Mouse (Mus musculus): ENCODE results near the gene Rnf152.
A peak's percentile ranks its signal among the peaks of the same experiment; 100 is the strongest.

The Rnf152 gene

GRCm38 (mm10) chr1:105311899-105312600, 44.5 kb downstream of the Rnf152 start:
- DNase-seq = peak; percentile 11

DNA sequence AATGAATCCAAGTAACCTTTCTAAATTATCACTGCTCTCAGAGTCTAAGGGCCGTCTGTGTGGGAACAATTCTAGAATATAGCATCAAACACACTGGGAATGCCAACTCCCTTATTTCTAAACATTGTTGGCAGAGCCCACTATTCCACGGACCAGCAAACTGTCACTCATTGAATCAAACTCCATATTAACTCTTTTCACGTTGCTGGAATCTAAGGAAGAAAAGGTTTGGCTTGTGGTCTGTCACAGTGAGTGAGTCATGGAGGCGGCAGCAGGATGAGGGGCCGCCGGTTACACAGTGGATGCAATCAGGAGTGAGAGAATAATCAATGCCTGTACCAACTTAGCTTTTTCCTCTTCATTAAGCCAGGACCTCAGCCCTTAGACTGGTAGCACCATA, 54.3 kb downstream of the Rnf152 start:
- DNase-seq = no peak

DNA sequence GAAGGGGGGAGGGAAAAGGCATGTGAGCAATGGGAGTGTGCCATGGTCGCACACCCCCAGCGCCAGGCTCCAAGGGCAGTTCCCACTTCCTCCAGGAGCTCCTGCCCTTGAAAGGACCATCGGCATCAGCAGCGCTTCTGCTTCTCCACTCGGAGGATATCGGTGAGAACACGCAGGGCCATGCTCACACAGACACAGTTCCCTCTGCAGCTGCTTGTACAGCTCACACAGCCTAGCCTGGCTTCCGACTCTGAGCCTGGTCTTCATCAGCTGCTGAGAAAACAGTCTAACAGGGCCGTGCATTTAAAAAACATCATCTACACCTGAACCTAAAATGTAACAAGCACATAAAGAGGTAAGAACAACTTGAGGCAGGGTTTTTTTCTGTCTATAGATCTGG, 54.7 kb downstream of the Rnf152 start:
- DNase-seq = no peak

DNA sequence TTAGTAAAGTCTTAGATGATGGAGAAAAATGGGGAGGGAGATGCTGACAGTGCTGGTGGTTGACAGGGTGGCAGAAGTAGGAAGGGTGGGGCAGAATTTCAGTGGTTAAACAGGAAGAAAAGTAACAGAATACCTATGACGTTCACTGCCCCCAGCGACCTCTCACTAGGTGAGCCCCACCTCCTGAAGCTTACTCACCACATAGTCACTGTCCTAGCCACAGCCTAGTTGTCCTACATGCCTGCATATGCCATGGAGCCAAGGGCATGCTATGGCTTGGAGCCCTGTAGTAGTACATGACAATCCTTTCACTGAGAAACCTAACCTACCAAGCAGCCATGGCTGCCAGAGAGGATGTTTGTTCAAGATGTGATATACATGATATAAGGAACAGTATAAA, 64.7 kb downstream of the Rnf152 start:
- no peak for DNase-seq

GRCm38 (mm10) chr1:105287536-105287935, 69.0 kb downstream of the Rnf152 start:
- DNase-seq = no peak

DNA sequence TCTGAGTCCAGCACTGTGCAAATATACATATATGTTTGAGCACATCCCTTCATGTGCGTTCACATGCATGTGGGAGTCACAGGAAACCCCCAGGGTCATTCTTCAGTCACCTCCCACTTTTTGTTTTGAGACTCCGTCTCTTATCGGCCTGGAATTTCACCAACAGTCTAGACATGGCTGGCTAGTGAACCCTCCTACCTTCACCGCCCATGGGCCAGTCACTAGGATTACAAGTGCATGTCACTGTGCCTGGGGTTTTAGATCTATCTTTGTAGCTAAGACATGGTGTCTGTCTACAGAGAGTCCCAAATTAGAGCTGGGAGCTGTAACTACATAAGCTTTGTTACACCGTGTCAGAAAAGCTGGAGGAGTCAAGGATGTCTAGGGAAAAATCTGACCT, 69.6 kb downstream of the Rnf152 start:
- DNase-seq = no peak

DNA sequence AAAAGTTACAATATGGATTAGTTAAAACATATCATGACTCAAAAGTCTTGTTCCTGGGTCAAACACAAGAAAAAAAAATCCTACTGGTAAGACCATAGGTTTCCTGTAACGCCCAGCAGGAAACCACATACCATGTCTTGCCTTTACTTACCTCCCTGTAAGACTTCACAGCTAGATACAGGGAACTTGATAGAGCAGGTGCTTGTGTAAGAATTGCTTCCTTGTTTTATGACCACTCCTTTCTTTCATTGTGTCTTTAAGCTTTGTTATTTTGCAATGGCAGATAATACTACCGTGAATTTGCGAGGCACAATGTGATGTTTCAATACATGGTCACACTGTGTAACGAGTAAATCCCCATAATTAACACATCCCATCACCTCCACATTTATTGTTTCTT, 71.5 kb downstream of the Rnf152 start:
- no peak for DNase-seq

DNA sequence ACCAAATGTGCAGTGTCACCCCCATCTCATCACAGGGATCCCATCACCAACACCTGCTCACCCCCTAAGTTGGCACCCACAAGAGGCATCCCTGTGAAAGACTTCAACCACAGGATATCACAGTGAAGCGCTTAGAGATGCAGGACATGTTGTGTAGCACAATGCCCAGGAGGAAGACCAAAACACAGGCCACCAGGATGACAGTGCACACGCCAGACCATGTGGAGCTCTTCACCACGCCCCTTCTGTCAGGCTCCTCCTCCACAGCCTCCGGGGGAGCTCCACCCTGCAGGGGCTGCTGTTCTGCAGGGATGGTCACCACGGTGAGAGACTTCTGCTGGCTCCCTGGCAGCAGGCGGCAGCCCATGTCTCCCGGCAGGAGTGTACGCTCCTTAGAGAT, 72.4 kb downstream of the Rnf152 start:
- DNase-seq = peak; percentile 5

DNA sequence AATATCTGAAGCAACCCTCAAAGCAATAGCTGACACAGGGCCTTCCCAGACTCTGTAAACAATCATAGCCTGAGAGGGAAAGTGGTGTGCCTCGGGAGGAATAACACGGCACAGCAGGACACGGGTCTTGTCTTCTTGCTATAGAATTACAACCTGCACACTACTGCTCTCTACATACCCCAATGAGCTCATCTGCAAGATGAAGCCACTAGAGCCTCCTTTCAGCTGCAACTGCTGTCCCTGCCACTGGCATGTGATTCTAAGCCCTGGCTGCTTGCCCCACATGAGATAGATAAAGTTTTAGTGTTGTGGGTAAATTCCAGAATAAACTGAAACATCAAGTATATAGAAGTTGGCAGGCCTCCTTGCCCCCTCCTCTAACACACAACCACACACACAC, 75.2 kb downstream of the Rnf152 start:
- DNase-seq = peak; percentile 22

- DNase-seq = no peak
Measured at GRCm38 (mm10) chr1:105280160-105280559, 76.3 kb downstream of the Rnf152 start.

DNA sequence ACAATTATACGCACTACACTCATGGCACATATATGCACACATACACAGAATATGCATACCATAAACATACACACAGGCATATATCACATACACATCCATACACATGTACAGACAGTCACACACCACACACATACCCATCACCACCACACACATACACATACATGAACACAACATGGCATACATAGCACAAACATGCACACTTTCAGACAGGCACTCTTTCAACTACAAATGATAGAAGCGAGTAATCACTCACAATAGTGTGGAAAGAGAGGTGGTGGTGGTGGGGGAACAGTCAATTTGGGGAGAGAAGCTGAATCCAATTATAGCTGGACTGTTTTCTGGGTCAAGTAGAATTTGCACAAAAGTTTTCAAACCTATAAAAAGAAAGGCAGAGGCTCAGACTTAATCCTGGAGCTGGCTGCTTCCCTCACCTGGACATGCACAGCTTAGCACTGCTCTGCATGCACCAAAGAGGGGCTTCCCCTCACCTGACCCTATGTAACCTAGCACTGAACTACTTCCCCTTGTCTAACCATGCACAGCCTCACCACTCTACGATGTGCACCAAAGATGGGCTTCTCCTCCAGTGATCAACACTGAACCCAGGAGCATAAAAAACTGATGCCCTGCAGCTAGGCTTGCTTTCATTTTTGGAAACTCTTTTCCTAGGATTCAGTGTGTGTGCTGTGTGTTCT, 81.9 kb downstream of the Rnf152 start:
- no peak for DNase-seq

GRCm38 (mm10) chr1:105271104-105271503, 85.4 kb downstream of the Rnf152 start:
- DNase-seq = no peak

DNA sequence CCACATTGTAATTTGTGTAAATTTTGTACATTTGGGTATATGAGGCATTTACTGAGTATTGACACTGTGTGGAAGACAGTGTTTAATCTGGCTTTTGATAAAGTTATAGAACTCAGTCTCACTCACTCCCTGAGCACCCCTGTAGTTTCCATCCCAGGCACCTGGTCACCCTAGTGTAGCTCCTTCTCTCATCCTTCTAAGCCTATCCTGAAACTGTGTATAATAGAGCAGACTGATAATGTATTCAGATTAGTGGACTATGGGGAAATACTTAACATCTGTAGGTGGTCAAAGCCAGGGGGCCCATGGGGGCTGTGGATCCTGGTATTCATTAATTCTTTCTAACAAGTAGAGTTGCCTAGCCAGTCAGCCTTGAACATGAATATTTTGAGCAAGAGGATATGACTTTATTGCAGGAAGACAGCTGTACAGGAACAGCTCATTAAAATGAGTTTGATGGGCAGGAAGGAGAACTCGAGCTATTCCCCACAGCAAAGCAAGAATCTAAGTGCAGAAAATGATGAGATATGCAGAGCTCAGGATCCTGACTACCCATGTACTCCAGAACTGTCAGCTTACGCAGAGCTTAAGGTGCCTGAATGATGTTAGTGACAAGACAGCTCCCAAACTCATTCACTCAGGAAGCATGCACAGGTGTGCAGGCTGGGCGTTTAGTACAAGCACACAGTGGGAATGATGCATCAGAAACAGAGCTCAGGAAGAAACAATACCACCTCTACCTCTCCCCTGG, 93.1 kb downstream of the Rnf152 start:
- DNase-seq = no peak

- no peak for DNase-seq
Measured at GRCm38 (mm10) chr1:105260200-105260599, 96.3 kb downstream of the Rnf152 start.

GRCm38 (mm10) chr1:105257199-105257598, 99.3 kb downstream of the Rnf152 start:
- no peak for DNase-seq

- no peak for DNase-seq
Measured at GRCm38 (mm10) chr1:105249190-105249589, 107.3 kb downstream of the Rnf152 start.

DNA sequence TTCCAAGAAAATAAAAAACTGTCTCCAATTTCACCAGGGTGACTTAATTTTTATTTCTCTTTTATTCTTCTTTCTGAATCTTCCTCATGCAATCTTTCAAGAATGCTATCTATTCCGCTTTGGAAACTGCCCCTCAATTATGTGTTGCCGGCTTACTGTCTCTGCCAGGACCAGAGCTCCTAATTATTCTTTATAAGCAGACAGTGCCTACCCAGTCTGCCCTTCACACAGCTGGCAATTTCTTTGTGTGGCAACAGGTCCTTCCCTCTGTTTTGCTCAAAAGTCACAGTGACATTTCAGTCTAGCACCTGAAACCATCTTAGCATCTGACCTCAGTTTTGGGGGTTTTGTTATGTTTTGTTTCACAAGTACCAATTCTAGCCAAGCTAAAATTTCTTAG, 109.9 kb downstream of the Rnf152 start:
- DNase-seq = no peak

DNA sequence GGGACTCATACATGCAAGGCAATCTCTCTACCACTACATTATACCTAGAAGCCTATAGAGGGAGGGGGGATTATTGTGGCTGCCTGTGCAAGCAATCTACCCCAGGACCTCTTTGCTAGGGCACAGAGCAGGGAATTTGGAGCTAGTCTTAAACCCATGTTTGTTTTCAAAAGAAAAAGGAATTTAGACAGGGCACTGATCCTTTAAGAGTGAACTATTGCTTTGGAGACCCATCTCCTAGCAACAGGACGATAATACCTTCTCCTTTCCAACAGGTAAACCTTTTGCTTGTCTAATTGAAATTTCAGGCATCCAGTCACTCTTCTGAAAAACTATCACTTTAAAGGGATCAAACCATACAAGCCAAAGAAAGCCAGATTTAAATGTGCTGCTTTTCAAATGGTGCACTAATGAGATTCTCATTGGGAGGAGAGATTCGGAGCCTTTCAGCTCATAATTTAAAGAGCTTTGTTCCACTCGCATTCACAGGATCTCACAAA, 110.4 kb downstream of the Rnf152 start:
- no peak for DNase-seq

DNA sequence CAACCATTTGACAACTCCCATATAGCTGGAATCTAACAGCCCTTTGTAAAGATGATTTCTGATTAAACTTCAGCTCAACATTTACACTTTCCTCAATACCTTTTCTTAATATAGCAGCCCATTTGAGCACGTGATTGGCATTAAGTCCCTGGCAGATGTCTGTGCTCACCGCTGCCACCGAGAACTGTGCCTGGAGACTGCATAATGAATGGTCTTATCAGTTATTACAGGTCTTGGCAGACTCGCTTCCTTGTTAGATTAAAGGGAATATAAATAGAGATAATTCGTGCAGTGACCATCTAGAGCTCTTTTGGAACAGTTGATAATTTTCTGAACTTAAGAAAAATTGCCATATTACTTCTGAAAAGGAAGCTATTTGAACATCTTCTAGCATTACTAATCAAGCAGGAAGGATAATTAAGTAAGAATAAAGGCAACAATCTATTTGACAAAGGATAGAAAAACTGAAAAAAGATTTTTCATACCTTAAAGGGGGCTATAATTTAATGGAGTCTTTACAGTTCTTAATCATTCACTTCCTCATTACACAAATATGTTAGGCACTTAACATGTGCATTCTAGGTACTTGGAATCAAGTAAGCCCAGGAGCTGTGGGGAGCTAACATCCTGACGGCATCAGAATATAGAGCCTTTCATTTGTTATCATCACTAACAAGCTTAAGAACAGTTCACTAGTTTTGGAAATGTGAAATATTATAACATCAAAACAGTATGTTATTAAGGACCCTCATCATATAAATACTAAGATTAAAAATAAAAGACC, 113.0 kb downstream of the Rnf152 start:
- no peak for DNase-seq

DNA sequence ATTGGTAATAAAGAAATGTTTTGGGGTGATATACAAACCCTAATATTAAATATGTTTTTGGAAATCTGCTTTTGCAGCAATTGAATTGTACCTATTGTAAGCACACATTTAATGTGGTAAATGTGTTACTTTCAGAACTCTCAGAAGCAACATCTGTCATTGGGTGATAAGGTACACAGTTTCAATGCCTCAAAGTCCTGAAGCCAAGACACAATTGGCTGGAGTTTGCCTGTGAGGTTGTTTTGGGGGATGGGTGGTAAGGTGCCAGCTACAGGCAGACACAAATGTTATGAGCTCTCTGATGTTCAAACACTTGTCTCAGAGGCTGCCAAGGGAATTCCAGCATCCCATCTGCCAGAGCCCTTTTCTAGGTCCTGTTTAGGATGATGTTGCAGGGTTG, 116.3 kb downstream of the Rnf152 start:
- DNase-seq = no peak
